Mouse (Mus musculus) liver, adult (tissue): ENCODE data around the gene Efcab9.

Experiments used
- GATA4 ChIP-seq: IDR thresholded peaks from 2 replicates; pipeline ENCODE4 v1.6.1; 2014; ENCODE audit warnings: mild to moderate bottlenecking, low read length; ENCODE audit not compliant: insufficient replicate concordance

Gene Efcab9

GRCm38 (mm10) chr11:32562706-32563105 lies 30.8 kb upstream of the Efcab9 start:
- TF ChIP-seq GATA4, result no peak

GRCm38 (mm10) chr11:32561465-32562355 lies 29.8 kb upstream of the Efcab9 start:
- TF ChIP-seq GATA4, result no peak

GRCm38 (mm10) chr11:32560015-32560770 lies 28.3 kb upstream of the Efcab9 start:
- TF ChIP-seq GATA4, result no peak

GRCm38 (mm10) chr11:32558677-32559076 lies 26.8 kb upstream of the Efcab9 start:
- no peak for TF ChIP-seq GATA4

GRCm38 (mm10) chr11:32558026-32558425 lies 26.1 kb upstream of the Efcab9 start:
- TF ChIP-seq GATA4, result no peak

GRCm38 (mm10) chr11:32556333-32556990 lies 24.6 kb upstream of the Efcab9 start:
- no peak for TF ChIP-seq GATA4

- no peak for TF ChIP-seq GATA4
These were observed 23.3 kb upstream of the Efcab9 start for GRCm38 (mm10) chr11:32555103-32555689.

GRCm38 (mm10) chr11:32554141-32555091 lies 22.5 kb upstream of the Efcab9 start:
- TF ChIP-seq GATA4, result no peak

GRCm38 (mm10) chr11:32553311-32554140 lies 21.6 kb upstream of the Efcab9 start:
- no peak for TF ChIP-seq GATA4

GRCm38 (mm10) chr11:32552401-32553090 lies 20.7 kb upstream of the Efcab9 start:
- TF ChIP-seq GATA4, result no peak

- no peak for TF ChIP-seq GATA4
These were observed 19.9 kb upstream of the Efcab9 start for GRCm38 (mm10) chr11:32551579-32552297.

- no peak for TF ChIP-seq GATA4
These were observed 19.2 kb upstream of the Efcab9 start for GRCm38 (mm10) chr11:32551056-32551455.
